Mouse (Mus musculus) kidney, embryonic 15.5 days (tissue): ENCODE measurements at regions not wholly inside any gene's neighbourhood (a gene's known extent, or its start where the extent isn't known, plus 50 kb on each side); places are given as distances from the start of the nearest gene placed in this dataset.

Experiments used
- ATAC-seq: fragments of 200-750 bp; cut with Nextera tagmentation; replicated peaks from 2 replicates; pipeline ENCODE4 v1.8.0; 2017; ENCODE audit warnings: moderate TSS enrichment; ENCODE audit not compliant: low FRiP score
- H3K27ac ChIP-seq: fragments of 300-500 bp; sonication (generic); 2 replicates; pipeline ENCODE4 v1.5.1; 2015; ENCODE audit warnings: mild to moderate bottlenecking, inconsistent platforms
- H3K27me3 ChIP-seq: fragments of 300-500 bp; sonication (generic); 2 replicates; pipeline ENCODE4 v1.6.1; 2015; ENCODE audit warnings: inconsistent platforms
- H3K36me3 ChIP-seq: fragments of 300-500 bp; sonication (generic); 2 replicates; pipeline ENCODE4 v1.6.1; 2015; ENCODE audit warnings: inconsistent platforms
- H3K4me1 ChIP-seq: fragments of 300-500 bp; sonication (generic); 2 replicates; pipeline ENCODE4 v1.6.1; 2015; ENCODE audit warnings: inconsistent platforms
- H3K4me2 ChIP-seq: fragments of 300-500 bp; sonication (generic); 2 replicates; pipeline ENCODE4 v1.6.1; 2015; ENCODE audit warnings: moderate library complexity, mild to moderate bottlenecking, inconsistent platforms
- H3K4me3 ChIP-seq: fragments of 300-500 bp; sonication (generic); replicated peaks from 2 replicates; pipeline ENCODE4 v1.5.1; 2015; ENCODE audit warnings: mild to moderate bottlenecking, inconsistent platforms
- H3K9ac ChIP-seq: fragments of 300-500 bp; sonication (generic); 2 replicates; pipeline ENCODE4 v1.6.1; 2015; ENCODE audit warnings: mild to moderate bottlenecking, inconsistent platforms
- H3K9me3 ChIP-seq: fragments of 300-500 bp; sonication (generic); replicated peaks from 2 replicates; pipeline ENCODE4 v1.6.1; 2016; ENCODE audit warnings: inconsistent platforms
- WGBS: fragments of 180-500 bp; shearing (Covaris S2); methylation state at CpG from one replicate; pipeline ENCODE4 v1.1.7; 2015; ENCODE audit warnings: mixed read lengths; 5-methylcytosine and 5-hydroxymethylcytosine counted together

- Histone ChIP-seq H3K36me3 (no peaks in the 10 kb centered on the region), H3K27ac (peak overlapping the region; percentile 16; the same call in 1 of the 2 replicates), H3K9ac (no peak overlapping the region), H3K27me3 (no peaks in the 10 kb centered on the region), H3K9me3 (no peaks in the 10 kb centered on the region), H3K4me2 (no peak overlapping the region), H3K4me3 (no peak overlapping the region), H3K4me1 (peaks cover 10% of the 10 kb centered on the region)
- no peak; the same call in 1 of the 2 replicates for ATAC-seq
- WGBS: 39% methylated on average over 2 of the region's 2 CpGs
These were observed 285.6 kb upstream of the Eif4g2 start for GRCm38 (mm10) chr7:111368296-111369004.

GRCm38 (mm10) chr7:111366951-111367653, 284.3 kb upstream of the Eif4g2 start:
- Histone ChIP-seq H3K27ac (no peak overlapping the region), H3K27me3 (no peaks in the 10 kb centered on the region), H3K4me1 (peaks cover 9% of the 10 kb centered on the region), H3K36me3 (no peaks in the 10 kb centered on the region), H3K4me2 (no peak overlapping the region), H3K4me3 (no peak overlapping the region), H3K9me3 (no peaks in the 10 kb centered on the region), H3K9ac (no peak overlapping the region)
- ATAC-seq: peak; percentile 62; the same call in 1 of the 2 replicates
- 60% methylated on average over 4 of the region's 4 CpGs for WGBS

- H3K9me3 ChIP-seq: no peaks in the 10 kb centered on the region
- no peaks in the 10 kb centered on the region for H3K36me3 ChIP-seq
- no peak for ATAC-seq
- peaks cover 9% of the 10 kb centered on the region for H3K4me1 ChIP-seq
- whole genome bisulfite sequencing: 67% methylated on average over 5 of the region's 5 CpGs
- no peak overlapping the region for H3K27ac ChIP-seq
- no peaks in the 10 kb centered on the region for H3K27me3 ChIP-seq
- no peak overlapping the region for H3K4me3 ChIP-seq
- H3K9ac ChIP-seq: no peak overlapping the region
- no peak overlapping the region for H3K4me2 ChIP-seq
These were observed 282.6 kb upstream of the Eif4g2 start for GRCm38 (mm10) chr7:111365384-111365783.

DNA sequence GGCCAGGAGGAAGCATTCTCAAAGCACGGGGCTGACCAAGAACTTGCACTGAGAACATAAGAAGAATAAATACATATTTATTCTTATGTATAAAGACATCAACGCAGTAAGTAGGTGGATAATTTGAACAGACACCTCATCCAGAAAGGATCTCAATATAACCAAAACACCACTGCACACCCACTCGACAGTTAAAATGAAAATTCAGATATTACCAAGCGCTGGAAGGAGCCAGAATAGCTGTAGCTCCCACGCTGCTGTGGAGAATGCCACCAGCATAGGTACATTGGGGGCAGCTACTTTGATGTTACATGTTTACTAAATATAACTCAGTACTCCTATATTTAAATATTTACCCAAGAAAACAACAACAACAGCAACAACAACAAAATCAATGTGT, 280.4 kb upstream of the Eif4g2 start:
- Histone ChIP-seq H3K36me3 (no peaks in the 10 kb centered on the region), H3K4me2 (no peak overlapping the region), H3K9me3 (no peaks in the 10 kb centered on the region), H3K4me1 (peaks cover 8% of the 10 kb centered on the region), H3K4me3 (no peak overlapping the region), H3K9ac (no peak overlapping the region), H3K27ac (no peak overlapping the region), H3K27me3 (no peaks in the 10 kb centered on the region)
- WGBS: 91% methylated on average over 5 of the region's 5 CpGs
- no peak for ATAC-seq

GRCm38 (mm10) chr7:111362646-111363045, 279.8 kb upstream of the Eif4g2 start:
- Histone ChIP-seq H3K9me3 (no peaks in the 10 kb centered on the region), H3K27me3 (no peaks in the 10 kb centered on the region), H3K36me3 (no peaks in the 10 kb centered on the region), H3K4me2 (no peak overlapping the region), H3K9ac (no peak overlapping the region), H3K27ac (no peak overlapping the region), H3K4me1 (peaks cover 3% of the 10 kb centered on the region; the same call in 1 of the 2 replicates), H3K4me3 (no peak overlapping the region)
- 67% methylated on average over 4 of the region's 4 CpGs for WGBS
- no peak for ATAC-seq

DNA sequence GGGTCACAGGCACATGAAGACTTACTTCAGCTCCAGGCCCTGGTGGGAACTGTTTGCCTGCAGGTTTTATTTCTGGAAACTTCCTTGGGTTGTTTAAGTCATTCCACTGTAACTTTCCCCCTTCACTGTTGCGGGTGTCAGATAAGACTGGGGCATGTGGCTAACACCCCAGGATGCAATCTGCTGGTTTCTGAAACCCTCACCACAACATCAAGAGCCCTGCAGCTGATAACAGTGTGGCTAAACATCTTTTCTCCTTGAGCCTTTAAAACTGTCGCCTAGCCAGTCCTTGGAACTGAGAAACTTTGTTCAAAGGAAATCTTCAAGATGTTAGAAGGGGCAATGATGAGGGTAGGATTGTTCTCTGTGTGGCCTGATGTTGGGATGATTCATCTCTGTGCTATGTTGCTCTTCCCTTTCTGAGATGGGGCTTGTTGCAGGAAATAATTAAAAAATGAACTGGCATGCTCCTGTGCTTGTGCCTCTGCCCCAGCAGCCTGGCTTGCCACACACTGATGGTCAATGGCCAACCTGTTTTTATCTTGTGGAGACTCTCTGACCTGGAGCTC, 272.3 kb upstream of the Eif4g2 start:
- Histone ChIP-seq H3K4me3 (no peak overlapping the region), H3K9ac (no peak overlapping the region), H3K36me3 (no peaks in the 10 kb centered on the region), H3K27ac (no peak overlapping the region), H3K4me1 (no peaks in the 10 kb centered on the region), H3K27me3 (no peaks in the 10 kb centered on the region), H3K4me2 (no peak overlapping the region), H3K9me3 (no peaks in the 10 kb centered on the region)
- WGBS: 74% methylated on average over 2 of the region's 2 CpGs
- no peak for ATAC-seq

- Histone ChIP-seq H3K4me2 (no peak overlapping the region), H3K9ac (no peak overlapping the region), H3K36me3 (no peaks in the 10 kb centered on the region), H3K9me3 (no peaks in the 10 kb centered on the region), H3K27me3 (no peaks in the 10 kb centered on the region), H3K4me3 (no peak overlapping the region), H3K4me1 (no peaks in the 10 kb centered on the region), H3K27ac (no peak overlapping the region)
- WGBS: 71% methylated on average over 4 of the region's 4 CpGs
- ATAC-seq: no peak
These were observed 271.2 kb upstream of the Eif4g2 start for GRCm38 (mm10) chr7:111354066-111354465.

- H3K9ac ChIP-seq: no peak overlapping the region
- WGBS: 95% methylated on average over 2 of the region's 2 CpGs
- H3K27ac ChIP-seq: no peak overlapping the region
- H3K9me3 ChIP-seq: no peaks in the 10 kb centered on the region
- H3K36me3 ChIP-seq: no peaks in the 10 kb centered on the region
- no peaks in the 10 kb centered on the region for H3K4me1 ChIP-seq
- H3K4me2 ChIP-seq: no peak overlapping the region
- no peak overlapping the region for H3K4me3 ChIP-seq
- H3K27me3 ChIP-seq: no peaks in the 10 kb centered on the region
- ATAC-seq: no peak
These were observed 269.3 kb upstream of the Eif4g2 start for GRCm38 (mm10) chr7:111352176-111352575.

GRCm38 (mm10) chr7:111345117-111345516, 262.3 kb upstream of the Eif4g2 start:
- H3K4me2 ChIP-seq: no peak overlapping the region
- no peaks in the 10 kb centered on the region for H3K27me3 ChIP-seq
- no peaks in the 10 kb centered on the region for H3K9me3 ChIP-seq
- WGBS: 53% methylated on average over 1 of the region's 1 CpGs
- no peak overlapping the region for H3K4me3 ChIP-seq
- H3K4me1 ChIP-seq: no peaks in the 10 kb centered on the region
- no peak for ATAC-seq
- no peak overlapping the region for H3K9ac ChIP-seq
- H3K27ac ChIP-seq: no peak overlapping the region
- no peaks in the 10 kb centered on the region for H3K36me3 ChIP-seq

DNA sequence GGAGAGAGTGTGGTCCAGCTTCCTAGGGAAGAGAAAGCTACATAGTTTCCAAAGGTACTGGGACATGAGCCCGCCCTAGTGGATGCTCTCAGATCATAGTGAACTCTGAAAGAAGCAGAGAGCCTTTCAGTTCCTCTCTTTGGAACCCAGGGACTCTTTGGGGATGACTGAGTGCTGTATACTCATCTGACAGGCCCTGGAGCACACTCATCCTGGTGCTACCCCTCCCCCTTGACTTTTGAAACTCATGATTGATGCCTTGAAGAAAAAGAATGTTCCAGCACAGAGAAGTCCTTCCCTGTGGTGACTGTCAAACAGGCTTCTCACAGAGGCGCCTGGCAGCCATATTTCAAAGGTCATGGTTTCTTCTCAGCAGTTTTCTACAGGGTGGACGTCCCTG, 254.2 kb upstream of the Eif4g2 start:
- Histone ChIP-seq H3K9ac (no peak overlapping the region), H3K27ac (no peak overlapping the region), H3K4me1 (no peaks in the 10 kb centered on the region), H3K9me3 (no peaks in the 10 kb centered on the region), H3K27me3 (no peaks in the 10 kb centered on the region), H3K4me3 (no peak overlapping the region), H3K36me3 (no peaks in the 10 kb centered on the region), H3K4me2 (no peak overlapping the region)
- WGBS: 73% methylated on average over 3 of the region's 3 CpGs
- ATAC-seq: no peak

- H3K4me1 ChIP-seq: no peaks in the 10 kb centered on the region
- H3K4me2 ChIP-seq: no peak overlapping the region
- 80% methylated on average over 6 of the region's 6 CpGs for WGBS
- no peaks in the 10 kb centered on the region for H3K36me3 ChIP-seq
- ATAC-seq: no peak
- H3K9me3 ChIP-seq: no peaks in the 10 kb centered on the region
- H3K27ac ChIP-seq: no peak overlapping the region
- no peaks in the 10 kb centered on the region for H3K27me3 ChIP-seq
- no peak overlapping the region for H3K4me3 ChIP-seq
- H3K9ac ChIP-seq: no peak overlapping the region
These were observed 240.1 kb upstream of the Eif4g2 start for GRCm38 (mm10) chr7:111322901-111323300.

DNA sequence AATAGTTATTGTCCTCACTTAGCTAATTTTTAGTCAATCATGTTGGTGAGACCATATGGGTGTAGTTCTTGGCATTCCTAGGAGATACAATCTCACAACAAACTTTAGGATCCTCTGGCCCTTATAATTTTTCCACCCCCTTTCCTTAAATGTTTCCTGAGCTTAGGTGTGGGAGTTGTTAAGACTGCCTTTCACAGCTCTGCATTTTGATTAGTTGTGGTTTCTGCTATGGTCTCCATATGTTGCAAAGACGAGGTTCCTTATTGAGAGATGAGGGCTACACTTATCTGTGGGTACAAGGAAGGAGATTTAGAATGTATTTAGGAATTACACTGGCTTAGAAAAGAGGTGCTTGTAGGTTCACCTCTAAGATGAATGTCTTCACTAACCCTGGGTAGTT, 237.1 kb upstream of the Eif4g2 start:
- Histone ChIP-seq H3K36me3 (no peaks in the 10 kb centered on the region), H3K27ac (no peak overlapping the region), H3K4me2 (no peak overlapping the region), H3K9me3 (no peaks in the 10 kb centered on the region), H3K4me1 (no peaks in the 10 kb centered on the region), H3K4me3 (no peak overlapping the region), H3K9ac (no peak overlapping the region), H3K27me3 (no peaks in the 10 kb centered on the region)
- ATAC-seq: no peak
- WGBS: 80% methylated on average over 1 of the region's 1 CpGs
